Mouse (Mus musculus): ENCODE data around the gene Schip1. TPM values are rescaled to one million over a fixed set of nuclear protein-coding genes. Genes with fewer than 3 reads are reported as not detected.
A peak's percentile ranks its signal among the peaks of the same experiment; 100 is the strongest.

The Schip1 gene
- polyA plus RNA-seq, 1 experiment from 2014 or later: 114 TPM

DNA sequence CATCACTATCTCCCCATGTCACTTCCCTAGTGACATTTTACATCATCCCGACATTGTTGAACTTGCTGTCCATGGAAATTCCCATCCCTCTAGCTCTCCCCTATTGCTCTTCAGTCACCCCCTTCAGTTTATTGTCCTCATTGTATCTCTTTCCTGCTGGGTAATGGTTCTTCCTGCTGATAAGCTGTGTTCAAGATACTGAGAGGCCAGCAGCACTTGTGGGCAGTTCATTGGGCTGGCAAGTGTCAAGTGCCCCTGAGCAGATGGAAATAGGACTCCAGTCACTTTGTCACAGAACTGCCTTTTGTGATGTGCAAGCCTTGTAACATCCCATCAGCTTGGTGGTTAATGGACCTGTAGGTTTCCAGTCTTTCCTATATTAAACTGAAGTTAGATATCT lies 241.0 kb downstream of the Schip1 start:
- Histone ChIP-seq H3K4me1 (no peaks in the 10 kb centered on the region; the same call in 1 of the 2 replicates), H3K9ac (no peak overlapping the region), H3K27me3 (no peaks in the 10 kb centered on the region), H3K36me3 (no peaks in the 10 kb centered on the region), H3K4me2 (replicated peaks) (no peak overlapping the region), H3K9me3 (replicated peaks) (no peaks in the 10 kb centered on the region), H3K27ac (no peak overlapping the region), H3K4me3 (no peak overlapping the region)
- WGBS: 21% methylated on average over 1 of the region's 1 CpGs
- no peak for ATAC-seq (ENCODE audit: low FRiP score)

DNA sequence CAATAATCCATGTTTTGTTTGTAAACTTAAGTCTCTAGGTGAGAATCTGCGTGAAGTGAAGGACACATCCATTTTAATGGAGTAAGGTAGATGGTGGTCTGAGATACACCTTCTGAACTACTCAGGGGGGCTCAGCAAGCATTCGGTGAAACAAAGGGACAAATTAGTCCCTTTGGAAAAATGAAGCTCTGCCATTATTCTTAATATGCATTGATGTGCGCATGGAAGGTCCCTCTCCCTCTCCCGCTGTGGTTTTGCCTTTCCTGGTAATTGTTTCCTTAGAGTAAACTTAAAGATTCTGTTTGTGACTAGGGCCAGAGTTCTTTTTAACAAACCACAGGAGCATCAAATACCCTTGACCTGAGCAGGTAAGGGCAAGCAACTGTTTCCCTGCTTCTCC lies 242.1 kb downstream of the Schip1 start:
- no peaks in the 10 kb centered on the region for H3K27me3 ChIP-seq
- H3K36me3 ChIP-seq: no peaks in the 10 kb centered on the region
- no peak overlapping the region for H3K27ac ChIP-seq
- H3K9ac ChIP-seq: no peak overlapping the region
- H3K4me1 ChIP-seq: no peaks in the 10 kb centered on the region; the same call in 1 of the 2 replicates
- ATAC-seq (ENCODE audit: low FRiP score): no peak
- H3K9me3 ChIP-seq (replicated peaks): no peaks in the 10 kb centered on the region
- no peak overlapping the region for H3K4me2 ChIP-seq (replicated peaks)
- WGBS: 28% methylated on average over 4 of the region's 4 CpGs
- no peak overlapping the region for H3K4me3 ChIP-seq

DNA sequence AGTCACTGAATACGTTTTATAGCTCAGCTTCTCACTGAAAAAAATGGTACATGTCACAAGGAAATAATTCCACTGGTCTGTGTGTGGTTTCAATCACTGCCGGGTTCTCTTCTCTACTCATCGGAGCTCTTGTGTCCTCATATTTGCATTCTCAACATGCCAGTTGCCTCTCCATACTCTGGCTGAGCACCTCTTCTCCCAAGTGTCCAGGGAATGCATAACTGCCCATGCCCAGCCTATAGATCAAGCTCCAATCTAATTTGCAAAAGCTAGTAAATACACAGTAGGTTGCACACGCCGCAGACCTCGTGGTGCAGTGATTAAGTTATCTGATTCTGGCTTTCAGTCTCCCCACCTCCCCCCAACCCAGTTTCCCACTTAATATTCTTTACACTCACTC lies 261.0 kb downstream of the Schip1 start:
- Histone ChIP-seq H3K9ac (no peak overlapping the region), H3K9me3 (replicated peaks) (no peaks in the 10 kb centered on the region), H3K4me1 (no peaks in the 10 kb centered on the region), H3K27ac (0 out of 2 replicates have a peak overlapping the region, but pooled peaks have one; percentile 23), H3K27me3 (no peaks in the 10 kb centered on the region), H3K4me3 (no peak overlapping the region), H3K36me3 (no peaks in the 10 kb centered on the region), H3K4me2 (replicated peaks) (no peak overlapping the region)
- WGBS: 76% methylated on average over 6 of the region's 6 CpGs
- ATAC-seq (ENCODE audit: low FRiP score): no peak

DNA sequence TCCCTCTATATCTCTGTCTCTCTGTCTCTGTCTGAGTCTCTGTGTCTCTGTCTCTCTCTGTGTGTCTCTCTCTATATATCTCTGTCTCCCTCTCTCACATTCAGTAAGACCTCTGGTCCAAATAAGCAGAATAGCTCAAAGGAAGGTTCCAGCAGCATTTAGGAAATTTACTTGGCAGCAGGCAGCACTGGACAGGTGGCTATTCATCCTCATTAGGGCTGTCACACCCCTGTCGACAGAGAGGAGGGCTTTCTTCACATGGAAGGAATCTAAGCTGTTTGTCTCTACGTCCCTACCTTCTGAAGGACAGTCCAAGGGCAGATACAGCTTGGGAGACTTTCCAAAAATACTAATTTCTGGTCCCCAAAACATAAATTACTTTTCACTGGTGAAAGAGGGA lies 267.9 kb downstream of the Schip1 start:
- Histone ChIP-seq H3K27ac (no peak overlapping the region), H3K27me3 (no peaks in the 10 kb centered on the region), H3K9me3 (replicated peaks) (no peaks in the 10 kb centered on the region), H3K9ac (no peak overlapping the region), H3K4me2 (replicated peaks) (no peak overlapping the region), H3K4me3 (no peak overlapping the region), H3K4me1 (no peaks in the 10 kb centered on the region), H3K36me3 (no peaks in the 10 kb centered on the region)
- no peak for ATAC-seq (ENCODE audit: low FRiP score)
- WGBS: 47% methylated on average over 2 of the region's 2 CpGs

DNA sequence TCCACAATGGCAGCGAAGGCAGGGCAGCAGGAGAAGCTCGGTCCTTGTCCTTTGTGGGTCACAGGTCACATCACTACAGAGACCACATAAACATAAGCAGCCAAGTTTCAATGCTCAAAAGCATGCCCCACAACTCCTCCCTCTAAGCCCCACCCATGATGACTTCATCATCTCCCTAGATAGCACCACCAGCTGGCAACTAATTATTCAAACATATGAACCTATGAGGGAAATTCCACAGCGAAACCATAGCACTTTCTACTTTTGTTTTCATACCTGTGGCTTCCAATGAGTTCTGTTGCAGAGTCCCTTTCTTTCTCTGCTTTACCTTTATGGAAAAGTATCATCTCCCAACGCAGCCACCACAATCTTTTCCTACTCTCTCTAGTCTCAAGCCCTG lies 270.9 kb downstream of the Schip1 start:
- Histone ChIP-seq H3K27ac (no peak overlapping the region), H3K4me3 (no peak overlapping the region), H3K36me3 (no peaks in the 10 kb centered on the region), H3K27me3 (no peaks in the 10 kb centered on the region), H3K4me1 (no peaks in the 10 kb centered on the region), H3K9ac (no peak overlapping the region), H3K9me3 (replicated peaks) (no peaks in the 10 kb centered on the region), H3K4me2 (replicated peaks) (no peak overlapping the region)
- WGBS: 88% methylated on average over 4 of the region's 4 CpGs
- no peak for ATAC-seq (ENCODE audit: low FRiP score)

DNA sequence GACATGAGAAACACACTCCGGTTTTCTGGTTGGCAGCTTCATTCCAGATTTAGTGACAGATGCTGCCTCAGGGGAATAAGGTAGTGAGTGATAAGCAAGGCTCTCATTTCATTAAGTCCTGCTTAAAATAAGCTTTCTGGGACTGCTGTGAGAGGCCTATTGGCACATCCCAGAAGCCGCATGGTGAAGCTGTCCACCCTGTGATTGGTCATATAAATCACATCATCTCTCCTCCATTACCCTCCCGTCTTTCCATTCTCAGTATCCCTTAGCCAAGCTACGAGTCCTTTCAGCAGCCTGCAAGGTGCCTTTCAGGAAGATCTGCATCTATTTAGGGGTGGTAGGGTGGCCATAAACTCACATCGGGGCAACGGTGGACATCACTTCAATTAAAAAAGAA lies 286.0 kb downstream of the Schip1 start:
- Histone ChIP-seq H3K9me3 (replicated peaks) (no peaks in the 10 kb centered on the region), H3K27me3 (no peaks in the 10 kb centered on the region), H3K4me2 (replicated peaks) (no peak overlapping the region), H3K36me3 (no peaks in the 10 kb centered on the region), H3K4me1 (peaks cover 7% of the 10 kb centered on the region; the same call in 1 of the 2 replicates), H3K27ac (no peak overlapping the region), H3K9ac (no peak overlapping the region), H3K4me3 (no peak overlapping the region)
- ATAC-seq (ENCODE audit: low FRiP score): no peak
- 67% methylated on average over 6 of the region's 6 CpGs for WGBS

DNA sequence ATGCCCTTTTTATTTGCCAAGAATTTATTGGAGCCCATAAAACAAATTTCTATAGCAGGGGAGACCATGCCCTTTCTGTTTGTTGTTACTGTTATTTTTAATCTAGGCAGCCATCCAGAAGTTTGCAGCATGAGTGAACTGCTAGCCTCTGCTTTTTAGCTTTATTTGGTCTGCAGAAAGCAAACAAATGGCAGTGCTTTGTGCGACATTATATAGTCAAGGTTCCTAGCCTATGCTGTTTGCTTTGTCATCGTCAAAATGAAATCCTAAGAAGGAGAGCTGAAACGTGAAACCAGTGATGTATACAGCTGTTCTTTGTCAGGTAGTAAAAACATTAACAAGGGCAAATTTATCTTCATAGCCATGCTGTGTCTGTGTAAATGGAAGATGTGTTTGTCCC lies 286.9 kb downstream of the Schip1 start:
- Histone ChIP-seq H3K4me3 (no peak overlapping the region), H3K27me3 (no peaks in the 10 kb centered on the region), H3K9me3 (replicated peaks) (no peaks in the 10 kb centered on the region), H3K4me1 (peaks cover 7% of the 10 kb centered on the region; the same call in 1 of the 2 replicates), H3K36me3 (no peaks in the 10 kb centered on the region), H3K9ac (no peak overlapping the region), H3K4me2 (replicated peaks) (no peak overlapping the region), H3K27ac (peak overlapping the region; percentile 12; the same call in 1 of the 2 replicates)
- no peak for ATAC-seq (ENCODE audit: low FRiP score)
- WGBS: 56% methylated on average over 3 of the region's 3 CpGs

DNA sequence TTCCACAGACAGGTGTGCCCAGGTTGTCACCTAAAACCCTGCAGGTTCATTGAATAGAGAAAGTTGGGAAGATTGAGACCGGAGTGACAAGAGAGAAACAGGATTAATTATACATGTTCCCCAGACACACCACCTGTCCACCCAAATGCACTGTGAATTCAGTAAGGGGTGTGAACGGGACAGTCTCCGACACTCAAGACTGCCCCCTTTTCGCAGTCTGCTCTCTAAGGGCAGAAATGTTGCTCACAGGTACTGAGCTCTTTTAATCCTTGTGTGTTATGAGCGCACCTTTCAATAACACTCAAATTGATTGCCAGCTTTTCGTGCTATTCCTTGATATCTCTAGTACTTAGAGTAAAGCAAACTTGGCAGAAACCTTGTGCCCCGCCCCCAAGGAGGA lies 288.4 kb downstream of the Schip1 start:
- no peaks in the 10 kb centered on the region for H3K27me3 ChIP-seq
- no peak overlapping the region for H3K4me2 ChIP-seq (replicated peaks)
- H3K4me3 ChIP-seq: no peak overlapping the region
- no peak overlapping the region for H3K9ac ChIP-seq
- H3K36me3 ChIP-seq: no peaks in the 10 kb centered on the region
- peaks cover 7% of the 10 kb centered on the region; the same call in 1 of the 2 replicates for H3K4me1 ChIP-seq
- no peaks in the 10 kb centered on the region for H3K9me3 ChIP-seq (replicated peaks)
- ATAC-seq (ENCODE audit: low FRiP score): no peak
- H3K27ac ChIP-seq: no peak overlapping the region
- 94% methylated on average over 7 of the region's 7 CpGs for WGBS

DNA sequence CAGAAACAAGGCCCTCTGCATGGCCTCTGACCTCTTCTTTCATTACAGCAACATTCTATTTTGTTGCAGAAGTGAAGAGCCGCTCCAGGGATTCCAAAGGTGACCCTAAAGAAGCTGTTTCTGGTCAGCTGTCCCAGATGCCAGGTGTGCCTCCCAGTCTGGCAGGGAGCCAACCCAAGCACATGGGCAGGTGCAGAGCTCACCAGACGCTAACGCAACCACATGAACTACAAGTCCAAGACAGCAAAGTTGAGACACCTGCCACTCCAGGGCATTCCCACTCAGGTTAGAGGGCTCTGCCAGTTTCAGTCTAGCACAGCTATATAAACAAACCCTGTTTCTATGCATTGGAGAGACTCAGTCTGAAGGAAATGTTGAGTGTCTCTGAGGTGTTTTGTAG lies 288.9 kb downstream of the Schip1 start:
- H3K4me1 ChIP-seq: peaks cover 7% of the 10 kb centered on the region; the same call in 1 of the 2 replicates
- H3K27me3 ChIP-seq: no peaks in the 10 kb centered on the region
- H3K4me2 ChIP-seq (replicated peaks): no peak overlapping the region
- H3K27ac ChIP-seq: no peak overlapping the region
- H3K9ac ChIP-seq: no peak overlapping the region
- H3K9me3 ChIP-seq (replicated peaks): no peaks in the 10 kb centered on the region
- no peak overlapping the region for H3K4me3 ChIP-seq
- no peak for ATAC-seq (ENCODE audit: low FRiP score)
- no peaks in the 10 kb centered on the region for H3K36me3 ChIP-seq
- 77% methylated on average over 3 of the region's 3 CpGs for WGBS

DNA sequence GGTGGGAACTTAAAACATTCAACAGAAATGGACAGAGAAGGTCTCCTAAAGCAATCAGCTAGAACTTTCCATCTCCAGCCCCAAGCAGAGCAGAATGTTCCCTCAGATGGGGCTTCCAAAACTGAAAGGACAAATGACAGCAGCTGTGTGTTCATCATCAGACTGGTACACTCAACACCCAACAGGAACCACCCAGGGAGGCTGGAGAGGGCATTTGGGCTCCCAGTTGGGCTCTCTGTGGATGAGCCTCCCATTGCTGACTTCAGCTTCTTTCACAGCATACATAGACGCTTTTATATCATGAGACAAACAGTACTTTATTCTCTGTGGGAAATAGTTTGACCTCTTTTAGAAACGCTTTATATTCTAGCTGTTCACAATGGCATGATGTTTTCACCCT lies 291.9 kb downstream of the Schip1 start:
- 82% methylated on average over 2 of the region's 2 CpGs for WGBS
- no peak for ATAC-seq (ENCODE audit: low FRiP score)
- Histone ChIP-seq H3K9ac (no peak overlapping the region), H3K36me3 (no peaks in the 10 kb centered on the region), H3K4me2 (replicated peaks) (no peak overlapping the region), H3K27me3 (no peaks in the 10 kb centered on the region), H3K27ac (no peak overlapping the region), H3K4me3 (no peak overlapping the region), H3K4me1 (no peaks in the 10 kb centered on the region), H3K9me3 (replicated peaks) (no peaks in the 10 kb centered on the region)

DNA sequence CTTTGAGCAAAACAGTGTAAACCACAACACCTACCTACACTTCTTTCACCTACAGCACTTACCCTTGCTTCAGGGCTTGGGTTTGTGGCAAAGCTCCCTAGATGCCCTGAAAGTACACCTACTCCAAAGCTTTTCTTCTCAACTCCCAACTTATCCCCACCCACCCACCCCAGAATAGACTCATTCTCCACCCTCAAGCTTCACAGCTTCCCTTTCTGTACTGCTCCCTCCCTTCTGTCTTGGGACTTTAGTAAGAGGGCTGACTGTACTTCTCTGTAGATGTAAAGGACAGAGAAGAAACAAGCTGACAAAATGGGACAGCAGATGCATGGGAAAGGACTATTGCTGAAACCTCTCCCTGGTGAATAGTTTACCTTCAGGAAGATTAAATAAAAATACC lies 303.4 kb downstream of the Schip1 start:
- Histone ChIP-seq H3K27me3 (no peaks in the 10 kb centered on the region), H3K9ac (no peak overlapping the region), H3K4me1 (no peaks in the 10 kb centered on the region), H3K27ac (no peak overlapping the region), H3K9me3 (replicated peaks) (no peaks in the 10 kb centered on the region), H3K36me3 (no peaks in the 10 kb centered on the region), H3K4me2 (replicated peaks) (no peak overlapping the region), H3K4me3 (no peak overlapping the region)
- ATAC-seq (ENCODE audit: low FRiP score): no peak

DNA sequence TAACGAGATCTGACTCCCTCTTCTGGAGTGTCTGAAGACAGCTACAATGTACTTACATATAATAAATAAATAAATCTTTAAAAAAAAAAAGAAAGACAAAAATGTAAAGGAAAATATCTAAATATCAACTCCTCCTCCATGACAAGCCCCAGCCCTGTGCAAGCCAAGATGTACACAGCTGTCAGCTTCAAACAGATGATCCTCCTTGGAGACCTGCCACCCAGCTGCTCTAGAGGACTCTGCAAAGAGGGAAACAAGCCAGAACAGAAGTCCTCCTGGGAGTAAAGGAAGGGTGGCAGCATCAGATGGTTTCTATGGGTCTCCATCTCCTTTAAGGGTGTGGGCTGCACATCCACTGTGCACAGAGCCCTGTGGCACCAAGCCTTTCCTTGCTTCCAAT lies 308.3 kb downstream of the Schip1 start:
- H3K27me3 ChIP-seq: no peaks in the 10 kb centered on the region
- no peak for ATAC-seq (ENCODE audit: low FRiP score)
- WGBS: 78% methylated on average over 1 of the region's 1 CpGs

DNA sequence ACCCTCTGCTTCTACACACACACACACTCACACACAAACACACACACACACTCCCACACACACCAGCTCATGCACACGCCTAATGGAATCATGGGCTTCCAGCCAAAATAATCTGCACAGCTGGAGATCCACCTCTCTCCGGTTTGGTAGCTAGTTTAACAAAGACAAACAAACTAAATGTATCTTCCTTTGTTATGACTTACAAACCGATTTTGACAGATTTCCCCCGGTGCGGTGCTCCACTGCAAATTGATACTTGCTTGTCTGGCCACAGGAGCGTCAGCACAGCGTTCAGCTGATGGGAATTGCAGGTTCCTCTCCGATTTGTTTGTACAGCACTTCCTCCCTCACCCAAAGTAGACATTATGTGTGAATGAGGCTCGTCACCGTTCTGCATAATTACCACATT lies 310.5 kb downstream of the Schip1 start:
- no peaks in the 10 kb centered on the region for H3K36me3 ChIP-seq
- H3K9ac ChIP-seq: no peak overlapping the region
- no peak overlapping the region for H3K4me3 ChIP-seq
- no peak for ATAC-seq (ENCODE audit: low FRiP score)
- peaks cover 3% of the 10 kb centered on the region; the same call in 1 of the 2 replicates for H3K4me1 ChIP-seq
- H3K9me3 ChIP-seq (replicated peaks): no peaks in the 10 kb centered on the region
- H3K27ac ChIP-seq: no peak overlapping the region
- no peak overlapping the region for H3K4me2 ChIP-seq (replicated peaks)
- no peaks in the 10 kb centered on the region for H3K27me3 ChIP-seq
- 58% methylated on average over 10 of the region's 10 CpGs for WGBS

More for the DNA sequence above, 308.3 kb downstream of the Schip1 start:
- Histone ChIP-seq H3K9me3 (replicated peaks) (no peaks in the 10 kb centered on the region), H3K27ac (no peak overlapping the region), H3K4me2 (replicated peaks) (no peak overlapping the region), H3K4me3 (no peak overlapping the region), H3K36me3 (no peaks in the 10 kb centered on the region), H3K9ac (no peak overlapping the region), H3K4me1 (peaks cover 3% of the 10 kb centered on the region; the same call in 1 of the 2 replicates)
